Mouse (Mus musculus) CH12.LX (cell line): ENCODE results near the gene Gpr137.

Source experiments
- CTCF ChIP-seq, 2 experiments: IDR thresholded peaks in 1 of 2; conservative IDR thresholded peaks in 1 of 2; 2 replicates each; pipeline ENCODE4 v1.5.1; 2011 to 2012; ENCODE audit warnings: low read depth in 2 of 2, low read length in 2 of 2, improper control_type of control experiment in 1 of 2, inconsistent platforms in 1 of 2, mild to moderate bottlenecking in 1 of 2, moderate library complexity in 1 of 2
- EP300 ChIP-seq: IDR thresholded peaks from 2 replicates; pipeline ENCODE4 v1.6.1; 2011; ENCODE audit warnings: low read length, improper control_type of control experiment
- IRF4 ChIP-seq: IDR thresholded peaks from 2 replicates; pipeline ENCODE4 v1.6.1; 2014; ENCODE audit warnings: low read depth, mild to moderate bottlenecking, inconsistent platforms, low read length, improper control_type of control experiment
- JUN ChIP-seq: IDR thresholded peaks from 2 replicates; pipeline ENCODE4 v1.6.1; 2011; ENCODE audit warnings: low read depth, mild to moderate bottlenecking, low read length, improper control_type of control experiment, moderate library complexity; ENCODE audit not compliant: insufficient read depth
- MAFK ChIP-seq: IDR thresholded peaks from 2 replicates; pipeline ENCODE4 v1.6.1; 2011; ENCODE audit warnings: low read length, improper control_type of control experiment; ENCODE audit not compliant: insufficient replicate concordance
- MEF2A ChIP-seq: IDR thresholded peaks from 2 replicates; pipeline ENCODE4 v1.6.1; 2014; ENCODE audit warnings: low read depth, mild to moderate bottlenecking, inconsistent platforms, low read length, improper control_type of control experiment, borderline replicate concordance
- MXI1 ChIP-seq: IDR thresholded peaks from 2 replicates; pipeline ENCODE4 v1.6.1; 2011; ENCODE audit warnings: mild to moderate bottlenecking, low read depth, low read length, improper control_type of control experiment
- NELFE ChIP-seq: IDR thresholded peaks from 2 replicates; pipeline ENCODE4 v1.6.1; 2011; ENCODE audit warnings: low read depth, low read length, improper control_type of control experiment
- POLR2A ChIP-seq: IDR thresholded peaks from 2 replicates; pipeline ENCODE4 v1.6.1; 2011; ENCODE audit warnings: low read depth, mild to moderate bottlenecking, improper control_type of control experiment, low read length
- RCOR1 ChIP-seq: conservative IDR thresholded peaks from 2 replicates; pipeline ENCODE4 v1.6.1; 2012; ENCODE audit warnings: low read depth, mild to moderate bottlenecking, inconsistent platforms, low read length, improper control_type of control experiment
- UBTF ChIP-seq: IDR thresholded peaks from 2 replicates; pipeline ENCODE4 v1.6.1; 2012; ENCODE audit warnings: low read depth, mild to moderate bottlenecking, inconsistent platforms, low read length, improper control_type of control experiment, moderate library complexity

DNA sequence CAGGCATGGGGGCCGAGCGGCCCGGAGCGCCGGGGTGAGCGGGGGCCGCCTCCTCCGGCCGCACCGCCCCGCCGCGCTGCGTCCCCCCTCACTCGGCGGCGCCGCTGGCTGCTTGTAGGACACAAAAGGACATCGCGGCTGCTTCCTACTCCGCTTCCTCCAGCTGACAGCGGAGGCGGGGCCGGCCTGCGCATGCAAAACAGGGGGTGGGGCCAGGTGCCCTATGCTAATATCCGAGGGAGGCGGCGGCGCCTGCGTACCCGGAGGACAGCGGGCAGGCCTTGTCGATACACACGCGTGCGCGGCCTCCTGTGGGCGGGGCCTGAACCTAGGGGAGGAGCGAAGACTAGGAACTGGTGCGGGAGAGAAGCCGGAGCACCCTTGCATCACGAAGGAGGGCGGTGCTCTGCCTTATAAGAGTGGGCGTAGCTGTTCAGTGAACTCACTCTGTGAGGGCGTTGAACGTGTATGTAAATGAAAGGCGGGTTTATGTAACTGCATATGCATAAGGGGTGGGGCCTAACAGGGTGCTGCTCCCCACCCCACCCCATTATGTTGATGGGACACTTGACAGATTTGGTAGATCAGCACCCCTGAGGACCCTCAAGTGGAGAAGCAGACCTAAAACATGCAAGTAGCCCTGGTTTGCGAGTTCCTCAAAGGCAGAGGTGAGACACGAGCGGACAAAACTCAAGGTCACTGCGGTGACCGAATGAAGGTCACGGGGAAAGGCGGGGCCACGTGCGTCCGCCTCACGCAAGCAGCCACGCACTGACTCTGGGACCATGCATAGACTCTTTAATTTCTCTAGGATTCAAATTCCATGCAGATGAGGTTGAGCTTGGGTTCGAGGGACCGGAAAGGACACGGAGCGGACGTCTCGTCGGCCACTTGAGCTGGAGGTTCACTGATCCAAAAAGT, 20.4 kb downstream of the Gpr137 start, which contains the start of gene Esrra:
- TF ChIP-seq POLR2A (peak; percentile 64), NELFE (no peak; the same call in 1 of the 2 replicates), RCOR1 (no peak), CTCF (conservative IDR thresholded peaks at IDR 0.05 in 1 of 2, IDR thresholded peaks at IDR 0.05 in 1 of 2; ENCODE audit: low read depth in 2 of 2, low read length in 2 of 2) (no peak), MEF2A (no peak), UBTF (no peak), MAFK (no peak), JUN (no peak), IRF4 (no peak), MXI1 (peak; percentile 70), EP300 (no peak)
